Mouse (Mus musculus) brain, embryonic 14.5 days (tissue): ENCODE measurements around the gene Nrsn1. TPM values are rescaled to one million over a fixed set of nuclear protein-coding genes. Genes with fewer than 3 reads are reported as not detected.
A peak's percentile ranks its signal among the peaks of the same experiment; 100 is the strongest.
"Not testable (repeated sequence)": the region's sequence is repeated elsewhere in the genome, so short reads cannot be mapped to it uniquely, and the experiment has no call there.

Experiments
- DNase-seq: peaks from one replicate; pipeline ENCODE4 v3.0.0-alpha.2; 2011; ENCODE audit warnings: low read depth
- CTCF ChIP-seq: fragments of 200-500 bp; IDR thresholded peaks from 2 replicates; pipeline ENCODE4 v1.5.1; 2012; ENCODE audit warnings: inconsistent platforms, mild to moderate bottlenecking, moderate library complexity, borderline replicate concordance; ENCODE audit not compliant: insufficient read depth, insufficient read length; ENCODE audit errors: extremely low read depth
- POLR2A ChIP-seq: fragments of 200-500 bp; IDR thresholded peaks from 2 replicates; pipeline ENCODE4 v1.6.1; 2012; ENCODE audit warnings: mild to moderate bottlenecking, inconsistent platforms, borderline replicate concordance; ENCODE audit not compliant: poor library complexity, insufficient read depth, insufficient read length, severe bottlenecking; ENCODE audit errors: extremely low read depth
- polyA plus RNA-seq: library from polyadenylated mRNA; depleted of rRNA; stranded (reverse); fragments of >200 nt; gene quantifications from 2 replicates; pipeline ENCODE4 v1.2.3, GENCODE M21; 2012; rRNA removed

The Nrsn1 gene
- 21.8 and 31.3 TPM in 2 replicates for polyA plus RNA-seq

GRCm38 (mm10) chr13:25270402-25270801, at the start of gene Nrsn1:
Nrsn1 (minus strand) TSS chr13:25270502.
- not testable (repeated sequence) for DNase-seq

GRCm38 (mm10) chr13:25312059-25312458, 41.8 kb upstream of the Nrsn1 start:
- DNase-seq: no peak
- no peak for TF ChIP-seq CTCF

GRCm38 (mm10) chr13:25310068-25310467, 39.8 kb upstream of the Nrsn1 start:
- no peak for TF ChIP-seq POLR2A
- DNase-seq: no peak

- no peak for DNase-seq
- no peak for TF ChIP-seq POLR2A
Observed at GRCm38 (mm10) chr13:25288736-25289135, 18.4 kb upstream of the Nrsn1 start.

- TF ChIP-seq CTCF: no peak
- TF ChIP-seq POLR2A: no peak
- peak; percentile 15 for DNase-seq
Observed at GRCm38 (mm10) chr13:25274934-25275565, 4.7 kb upstream of the Nrsn1 start.

- no peak for DNase-seq
- no peak for TF ChIP-seq POLR2A
- no peak for TF ChIP-seq CTCF
Observed at GRCm38 (mm10) chr13:25272189-25272588, 1.9 kb upstream of the Nrsn1 start.

GRCm38 (mm10) chr13:25269569-25270268, 583 bp downstream of the Nrsn1 start:
- peak; percentile 95 for DNase-seq
- 0 out of 2 replicates have a peak, but pooled peaks have one; percentile 18 for TF ChIP-seq POLR2A
- TF ChIP-seq CTCF: no peak

GRCm38 (mm10) chr13:25269039-25269438, 1.3 kb downstream of the Nrsn1 start:
- peak; percentile 65 for DNase-seq
- TF ChIP-seq CTCF (no peak), POLR2A (no peak)

- no peak for TF ChIP-seq POLR2A
- no peak for TF ChIP-seq CTCF
- DNase-seq: no peak
Observed at GRCm38 (mm10) chr13:25262748-25263147, 7.6 kb downstream of the Nrsn1 start.

GRCm38 (mm10) chr13:25257608-25258007, 12.7 kb downstream of the Nrsn1 start:
- TF ChIP-seq CTCF (no peak), POLR2A (no peak)
- DNase-seq: peak; percentile 29

- no peak for TF ChIP-seq POLR2A
- no peak for TF ChIP-seq CTCF
- no peak for DNase-seq
Observed at GRCm38 (mm10) chr13:25254478-25255263, 15.6 kb downstream of the Nrsn1 start.

- DNase-seq: peak; percentile 72
- TF ChIP-seq CTCF (no peak), POLR2A (no peak)
Observed at GRCm38 (mm10) chr13:25251893-25252292, 18.4 kb downstream of the Nrsn1 start.
